Mouse (Mus musculus) heart, adult 2 months (tissue): ENCODE measurements at regions not wholly inside any gene's neighbourhood (a gene's known extent, or its start where the extent isn't known, plus 50 kb on each side); places are given as distances from the start of the nearest gene placed in this dataset.

Experiments used
- DNase-seq, 2 experiments: peaks; one replicate each; pipeline ENCODE4 v3.0.0; 2021
- H3K27ac ChIP-seq: fragments of 200-600 bp; 2 replicates; pipeline ENCODE4 v1.8.1; 2022
- H3K27me3 ChIP-seq: fragments of 200-500 bp; 2 replicates; pipeline ENCODE4 v1.6.1; 2012; ENCODE audit warnings: mild to moderate bottlenecking, low read length, inconsistent platforms, mixed read lengths; ENCODE audit not compliant: control insufficient read depth, insufficient read depth
- H3K36me3 ChIP-seq: fragments of 200-500 bp; 2 replicates; pipeline ENCODE4 v1.6.1; 2012; ENCODE audit warnings: low read length, inconsistent platforms; ENCODE audit not compliant: control insufficient read depth, insufficient read depth
- H3K4me1 ChIP-seq: fragments of 200-500 bp; 2 replicates; pipeline ENCODE4 v1.6.1; 2011; ENCODE audit warnings: low read length; ENCODE audit not compliant: control insufficient read depth, insufficient read depth
- H3K4me3 ChIP-seq: fragments of 200-600 bp; 2 replicates; pipeline ENCODE4 v1.8.1; 2022
- H3K79me2 ChIP-seq: fragments of 200-500 bp; replicated peaks from 2 replicates; pipeline ENCODE4 v1.6.1; 2012; ENCODE audit warnings: mild to moderate bottlenecking, inconsistent platforms, low read length, moderate library complexity, mixed read lengths; ENCODE audit not compliant: control insufficient read depth, insufficient read depth
- H3K9ac ChIP-seq: fragments of 200-500 bp; 2 replicates; pipeline ENCODE4 v1.6.1; 2012; ENCODE audit warnings: low read depth, mild to moderate bottlenecking, control low read depth, inconsistent platforms, low read length, mixed read lengths
- CTCF ChIP-seq: fragments of 200-600 bp; IDR thresholded peaks from 2 replicates; pipeline ENCODE4 v1.8.1; 2022; ENCODE audit warnings: antibody characterized with exemption, mild to moderate bottlenecking, moderate library complexity
- EP300 ChIP-seq: fragments of 200-500 bp; IDR thresholded peaks from 2 replicates; pipeline ENCODE4 v1.6.1; 2011; ENCODE audit warnings: low read depth, low read length, control low read depth; ENCODE audit not compliant: insufficient read depth
- POLR2A ChIP-seq: fragments of 200-500 bp; IDR thresholded peaks from 2 replicates; pipeline ENCODE4 v1.6.1; 2011; ENCODE audit warnings: mild to moderate bottlenecking, low read depth, low read length, control low read depth; ENCODE audit not compliant: insufficient read depth
- WGBS: fragments of 180-500 bp; shearing (Covaris S2); methylation state at CpG from one replicate; pipeline ENCODE4 v1.1.7; 2018; 5-methylcytosine and 5-hydroxymethylcytosine counted together
- intact Hi-C: fragments of 180-260 bp; cut with DNase I; formaldehyde crosslinking; loops from one replicate; pipeline ENCODE4 v1.15.1; 2025

- 85% methylated on average over 4 of the region's 4 CpGs for WGBS
- peak in 1 of 2 experiments; percentile 12 for DNase-seq
- no peaks in the 10 kb centered on the region for H3K36me3 ChIP-seq
- H3K79me2 ChIP-seq = no peaks in the 10 kb centered on the region
- H3K27me3 ChIP-seq = no peaks in the 10 kb centered on the region
- no peak overlapping the region for H3K4me3 ChIP-seq
- no peak overlapping the region for H3K27ac ChIP-seq
- TF ChIP-seq EP300 = no peak
- no peak for TF ChIP-seq POLR2A
- no peak for TF ChIP-seq CTCF
- intact Hi-C loops = no loop called here
- H3K9ac ChIP-seq = no peak overlapping the region
- peaks cover 2% of the 10 kb centered on the region; the same call in 1 of the 2 replicates for H3K4me1 ChIP-seq
Observed at GRCm38 (mm10) chr17:51407046-51407445, 227.9 kb upstream of the Tbc1d5 start.

DNA sequence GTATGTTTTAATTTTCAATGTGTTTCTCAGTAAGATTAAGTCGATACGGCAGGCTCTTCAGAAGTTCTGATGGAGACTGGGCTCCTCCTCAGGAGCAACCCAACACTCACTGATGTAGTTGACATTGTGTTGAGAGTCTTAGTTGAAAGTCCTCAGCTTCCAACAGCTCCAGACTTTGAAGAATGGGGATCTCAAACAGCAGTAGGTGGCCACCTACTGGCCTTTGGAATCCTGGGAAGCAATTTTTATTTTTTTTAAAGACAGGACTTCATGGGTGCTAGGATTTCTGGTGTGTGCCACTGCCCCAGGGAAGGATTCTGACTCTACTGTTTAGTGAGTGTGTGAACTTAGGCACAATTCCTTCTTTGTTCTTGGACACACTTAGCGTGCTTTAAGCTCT is 225.9 kb upstream of the Tbc1d5 start:
- H3K4me3 ChIP-seq = no peak overlapping the region
- H3K4me1 ChIP-seq = peaks cover 2% of the 10 kb centered on the region; the same call in 1 of the 2 replicates
- no peak for DNase-seq
- no peak for TF ChIP-seq EP300
- TF ChIP-seq CTCF = peak; percentile 52
- TF ChIP-seq POLR2A = no peak
- WGBS = 73% methylated on average over 3 of the region's 3 CpGs
- no peaks in the 10 kb centered on the region for H3K79me2 ChIP-seq
- no peak overlapping the region for H3K9ac ChIP-seq
- intact Hi-C loops = no loop called here
- H3K27me3 ChIP-seq = no peaks in the 10 kb centered on the region
- no peak overlapping the region for H3K27ac ChIP-seq
- no peaks in the 10 kb centered on the region for H3K36me3 ChIP-seq

- intact Hi-C loops = no loop called here
- H3K36me3 ChIP-seq = no peaks in the 10 kb centered on the region
- H3K9ac ChIP-seq = no peak overlapping the region
- H3K27ac ChIP-seq = no peak overlapping the region
- TF ChIP-seq POLR2A (no peak), EP300 (no peak), CTCF (no peak)
- no peaks in the 10 kb centered on the region for H3K4me1 ChIP-seq
- 82% methylated on average over 7 of the region's 7 CpGs for WGBS
- no peaks in the 10 kb centered on the region for H3K79me2 ChIP-seq
- no peak for DNase-seq
- no peaks in the 10 kb centered on the region for H3K27me3 ChIP-seq
- no peak overlapping the region for H3K4me3 ChIP-seq
Observed at GRCm38 (mm10) chr17:51397973-51398372, 218.8 kb upstream of the Tbc1d5 start.

DNA sequence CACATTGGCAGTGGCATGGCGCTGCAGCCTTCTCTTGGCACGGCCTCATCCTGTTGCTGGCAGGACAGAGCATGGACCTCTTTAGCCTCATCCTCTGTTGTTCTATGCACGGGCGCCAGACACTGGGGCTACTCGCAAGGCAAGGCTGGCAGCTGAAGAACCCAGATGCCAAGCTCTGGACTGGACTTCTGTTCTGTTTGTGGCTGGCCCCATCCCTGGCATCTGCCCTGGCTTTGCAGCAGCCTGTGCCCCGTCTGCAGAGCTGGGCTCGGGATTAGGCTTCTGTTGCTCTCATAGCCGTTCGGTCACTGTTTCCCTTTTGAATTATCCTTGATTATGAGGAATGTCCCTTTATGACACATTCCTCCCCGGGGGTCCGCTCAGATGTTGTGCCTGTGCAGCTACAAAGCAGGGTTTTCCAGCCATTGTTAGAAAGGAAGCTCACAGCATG is 214.6 kb upstream of the Tbc1d5 start:
- TF ChIP-seq EP300 (no peak), POLR2A (no peak), CTCF (no peak)
- WGBS = 69% methylated on average over 11 of the region's 11 CpGs
- Histone ChIP-seq H3K9ac (no peak overlapping the region), H3K27me3 (no peaks in the 10 kb centered on the region), H3K79me2 (no peaks in the 10 kb centered on the region), H3K4me1 (no peaks in the 10 kb centered on the region), H3K4me3 (no peak overlapping the region), H3K27ac (no peak overlapping the region), H3K36me3 (no peaks in the 10 kb centered on the region)
- intact Hi-C loops = no loop called here
- no peak for DNase-seq

DNA sequence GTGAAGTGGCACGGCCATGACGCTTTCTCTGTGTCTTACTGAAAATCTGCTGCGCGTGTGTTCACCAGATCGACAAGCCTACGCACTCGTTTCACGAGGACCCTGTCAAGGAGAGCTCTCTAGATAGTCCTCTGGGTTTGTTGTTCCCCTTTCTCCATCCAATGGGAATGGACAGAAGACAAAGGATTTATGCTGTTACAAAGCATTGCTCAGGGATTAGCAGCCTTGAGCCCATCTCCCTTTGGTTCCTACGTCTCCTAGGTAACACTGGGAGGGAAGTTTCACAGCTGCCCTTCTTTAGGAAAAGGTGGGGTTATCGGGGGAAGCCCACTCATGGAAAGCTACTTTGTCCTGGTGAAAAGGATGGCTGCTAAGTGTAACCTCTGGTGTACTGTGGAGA is 212.7 kb upstream of the Tbc1d5 start:
- Histone ChIP-seq H3K9ac (no peak overlapping the region), H3K4me3 (no peak overlapping the region), H3K36me3 (no peaks in the 10 kb centered on the region), H3K27ac (no peak overlapping the region), H3K4me1 (no peaks in the 10 kb centered on the region), H3K79me2 (no peaks in the 10 kb centered on the region), H3K27me3 (no peaks in the 10 kb centered on the region)
- no peak for DNase-seq
- intact Hi-C loops = no loop called here
- TF ChIP-seq EP300 = no peak
- TF ChIP-seq CTCF = no peak
- no peak for TF ChIP-seq POLR2A
- WGBS = 90% methylated on average over 10 of the region's 10 CpGs

DNA sequence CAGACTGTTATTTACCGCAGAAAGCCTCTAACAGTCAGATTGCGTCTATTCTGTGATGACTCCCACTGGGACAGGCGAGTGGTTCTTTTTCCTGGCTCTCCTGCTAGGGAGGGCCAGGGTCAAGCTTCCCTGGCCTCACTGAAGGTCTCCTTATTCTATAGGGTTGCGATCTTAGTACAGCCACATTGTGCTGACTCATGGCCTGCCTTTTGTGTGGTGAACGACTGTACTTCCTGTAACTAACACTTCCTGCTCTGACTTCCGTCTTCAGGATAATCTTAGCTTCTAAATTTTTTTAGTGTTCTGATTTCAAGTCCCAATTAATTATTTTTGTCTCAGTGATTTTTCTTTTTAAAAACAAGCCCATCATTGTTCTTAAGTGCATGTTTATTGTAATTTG is 203.4 kb upstream of the Tbc1d5 start:
- H3K9ac ChIP-seq = no peak overlapping the region

More for the DNA sequence above, 203.4 kb upstream of the Tbc1d5 start:
- intact Hi-C loops = no loop called here
- H3K36me3 ChIP-seq = no peaks in the 10 kb centered on the region
- no peaks in the 10 kb centered on the region for H3K27me3 ChIP-seq
- 45% methylated on average over 6 of the region's 6 CpGs for WGBS
- peaks cover 2% of the 10 kb centered on the region; the same call in 1 of the 2 replicates for H3K4me1 ChIP-seq
- H3K79me2 ChIP-seq = no peaks in the 10 kb centered on the region
- no peak overlapping the region for H3K27ac ChIP-seq
- H3K4me3 ChIP-seq = no peak overlapping the region
- no peak for TF ChIP-seq CTCF
- TF ChIP-seq POLR2A = no peak
- TF ChIP-seq EP300 = no peak
- DNase-seq = no peak
